Comparison of ENCODE assay signal across 1 mouse cellular context in genomic region chr6:15163508-15164053, GRCm38 (mm10).
TF ChIP-seq lines count a peak whose summit lies in the region.

No protein-coding gene starts in this region.

TF ChIP-seq in MEL, 35 proteins besides CTCF, POLR2A, EP300 and RAD21:
- TF ChIP-seq TCF12 (IDR thresholded peaks at IDR 0.05; ENCODE audit: low read depth, low read length) (no peak), ZNF384 (IDR thresholded peaks at IDR 0.05; ENCODE audit: low read depth, low read length) (0 out of 2 replicates have a peak, but pooled peaks have one; percentile 14), SMC3 (IDR thresholded peaks at IDR 0.05; ENCODE audit: low read depth, low read length) (peak; percentile 24; the same call in 1 of the 2 replicates)
